Mouse (Mus musculus): Measurements from ENCODE around the gene Prc1.

Gene Prc1

GRCm38 (mm10) chr7:80331433-80331832, 37.2 kb downstream of the Prc1 start:
- no peak for DNase-seq (ENCODE audit: low read depth, low spot score)

GRCm38 (mm10) chr7:80334848-80335247, 40.6 kb downstream of the Prc1 start:
- no peak for DNase-seq (ENCODE audit: low read depth, low spot score)

- DNase-seq (ENCODE audit: low read depth, low spot score): no peak
Observed at GRCm38 (mm10) chr7:80336932-80337331, 42.7 kb downstream of the Prc1 start.

GRCm38 (mm10) chr7:80339371-80339770, 45.1 kb downstream of the Prc1 start:
- DNase-seq (ENCODE audit: low read depth, low spot score): no peak

- DNase-seq (ENCODE audit: low read depth, low spot score): peak; percentile 98
Observed at GRCm38 (mm10) chr7:80339793-80340628, 45.8 kb downstream of the Prc1 start.

- DNase-seq (ENCODE audit: low read depth, low spot score): peak; percentile 71
Observed at GRCm38 (mm10) chr7:80340793-80341192, 46.5 kb downstream of the Prc1 start, which contains the start of gene Unc45a. Gene Unc45a, minus strand, starts transcription at chr7:80341005.

GRCm38 (mm10) chr7:80341793-80342192, 47.5 kb downstream of the Prc1 start:
- DNase-seq (ENCODE audit: low read depth, low spot score): no peak

- DNase-seq (ENCODE audit: low read depth, low spot score): peak; percentile 86
Observed at GRCm38 (mm10) chr7:80342858-80343257, 48.6 kb downstream of the Prc1 start, which contains the start of gene Hddc3. Gene Hddc3, plus strand, starts transcription at chr7:80343104.

- no peak for DNase-seq (ENCODE audit: low read depth, low spot score)
Observed at GRCm38 (mm10) chr7:80343270-80344018, 49.2 kb downstream of the Prc1 start.

- no peak for DNase-seq (ENCODE audit: low read depth, low spot score)
Observed at GRCm38 (mm10) chr7:80346173-80346572, 51.9 kb downstream of the Prc1 start.

GRCm38 (mm10) chr7:80346830-80347229, 52.6 kb downstream of the Prc1 start:
- no peak for DNase-seq (ENCODE audit: low read depth, low spot score)

GRCm38 (mm10) chr7:80347670-80348586, 53.7 kb downstream of the Prc1 start:
- DNase-seq (ENCODE audit: low read depth, low spot score): no peak

GRCm38 (mm10) chr7:80350808-80351207, 56.6 kb downstream of the Prc1 start:
- no peak for DNase-seq (ENCODE audit: low read depth, low spot score)

GRCm38 (mm10) chr7:80352920-80353319, 58.7 kb downstream of the Prc1 start:
- peak; percentile 90 for DNase-seq (ENCODE audit: low read depth, low spot score)

- no peak for DNase-seq (ENCODE audit: low read depth, low spot score)
Observed at GRCm38 (mm10) chr7:80356351-80356750, 62.1 kb downstream of the Prc1 start.

- no peak for DNase-seq (ENCODE audit: low read depth, low spot score)
Observed at GRCm38 (mm10) chr7:80357156-80357555, 62.9 kb downstream of the Prc1 start.

- no peak for DNase-seq (ENCODE audit: low read depth, low spot score)
Observed at GRCm38 (mm10) chr7:80358039-80358438, 63.8 kb downstream of the Prc1 start.

- no peak for DNase-seq (ENCODE audit: low read depth, low spot score)
Observed at GRCm38 (mm10) chr7:80360435-80360834, 66.2 kb downstream of the Prc1 start.

- peak; percentile 53 for DNase-seq (ENCODE audit: low read depth, low spot score)
Observed at GRCm38 (mm10) chr7:80365759-80366158, 71.5 kb downstream of the Prc1 start.

All from skeletal muscle tissue, adult 2 months (tissue).